Comparison of ENCODE assay signal across 14 mouse cellular contexts in genomic region chr4:64274291-64274960, GRCm38 (mm10).
DNase-seq lines count a peak whose midpoint lies in the region; ATAC-seq lines count a peak whose summit lies in the region.
"Had no signal": no experiment of that assay in that cellular context is flagged by ENCODE, and none has a peak within 500 bp of the region (broad histone marks: within the 10 kb centered on the region; RNA-seq: fewer than 3 reads in every experiment).

No protein-coding gene starts in this region.

- H3K27ac ChIP-seq in hindbrain, embryonic 15.5 days (replicated peaks), result no peak overlapping the region
- no peak overlapping the region for H3K27ac ChIP-seq in hindbrain, embryonic 11.5 days (ENCODE audit: low read depth, low read length)
- H3K27ac ChIP-seq in midbrain, embryonic 15.5 days, result no peak overlapping the region
- H3K27ac ChIP-seq in midbrain, embryonic 11.5 days (ENCODE audit: low read depth, low read length), result no peak overlapping the region
- no peak overlapping the region for H3K27ac ChIP-seq in neural tube, embryonic 15.5 days (replicated peaks)
- H3K27ac ChIP-seq: heart, embryonic 10.5 days; liver, embryonic 12.5 days had no signal

- H3K27me3 ChIP-seq in hindbrain, embryonic 15.5 days, result no peaks in the 10 kb centered on the region
- H3K27me3 ChIP-seq in hindbrain, embryonic 11.5 days (ENCODE audit: control insufficient read depth, insufficient read depth, low read length), result no peaks in the 10 kb centered on the region
- H3K27me3 ChIP-seq in midbrain, embryonic 15.5 days (replicated peaks), result no peaks in the 10 kb centered on the region
- H3K27me3 ChIP-seq in midbrain, embryonic 11.5 days (ENCODE audit: control insufficient read depth, insufficient read depth, low read length), result no peaks in the 10 kb centered on the region
- H3K27me3 ChIP-seq in neural tube, embryonic 15.5 days (replicated peaks), result no peaks in the 10 kb centered on the region
- H3K27me3 ChIP-seq: CH12.LX; liver, embryonic 12.5 days had no signal

- H3K4me2 ChIP-seq in hindbrain, embryonic 15.5 days, result no peak overlapping the region
- H3K4me2 ChIP-seq in hindbrain, embryonic 11.5 days (replicated peaks; ENCODE audit: low read depth, low read length), result no peak overlapping the region
- no peak overlapping the region for H3K4me2 ChIP-seq in midbrain, embryonic 15.5 days
- no peak overlapping the region for H3K4me2 ChIP-seq in midbrain, embryonic 11.5 days
- H3K4me2 ChIP-seq in neural tube, embryonic 15.5 days, result no peak overlapping the region
- H3K4me2 ChIP-seq: liver, embryonic 12.5 days had no signal

- no peak for DNase-seq in hindbrain, embryonic 11.5 days (ENCODE audit: low spot score)
- DNase-seq in midbrain, embryonic 11.5 days (ENCODE audit: low spot score, missing footprints), result no peak
- peak; percentile 20 for DNase-seq in cerebellum, adult 9-11 months
- no peak for DNase-seq in urinary bladder, adult 18-20 months (ENCODE audit: low spot score in 2 of 2)
- DNase-seq: gastrocnemius, postnatal 14 days; heart, postnatal 36 days; thymus, adult 2 months had no signal

- 66% methylated on average over 3 of the region's 3 CpGs for WGBS in hindbrain, embryonic 15.5 days
- 79% methylated on average over 3 of the region's 3 CpGs for WGBS in hindbrain, embryonic 11.5 days
- WGBS in midbrain, embryonic 15.5 days, result 85% methylated on average over 3 of the region's 3 CpGs
- 85% methylated on average over 3 of the region's 3 CpGs for WGBS in midbrain, embryonic 11.5 days
- WGBS in neural tube, embryonic 15.5 days, result 82% methylated on average over 3 of the region's 3 CpGs

- H3K9ac ChIP-seq in hindbrain, embryonic 15.5 days, result no peak overlapping the region
- no peak overlapping the region for H3K9ac ChIP-seq in hindbrain, embryonic 11.5 days (ENCODE audit: low read depth, low read length)
- H3K9ac ChIP-seq in midbrain, embryonic 15.5 days, result no peak overlapping the region
- no peak overlapping the region for H3K9ac ChIP-seq in midbrain, embryonic 11.5 days (ENCODE audit: low read length)
- H3K9ac ChIP-seq in neural tube, embryonic 15.5 days (replicated peaks), result no peak overlapping the region
- H3K9ac ChIP-seq: liver, embryonic 12.5 days had no signal

- peak; percentile 96 for ATAC-seq in hindbrain, embryonic 15.5 days (ENCODE audit: low FRiP score, low read depth)
- no peak for ATAC-seq in hindbrain, embryonic 11.5 days (ENCODE audit: low FRiP score)
- ATAC-seq in midbrain, embryonic 15.5 days (replicated peaks), result peak; percentile 69; the same call in 1 of the 2 replicates
- no peak for ATAC-seq in midbrain, embryonic 11.5 days (ENCODE audit: low FRiP score)
- ATAC-seq in neural tube, embryonic 15.5 days (ENCODE audit: low FRiP score), result peak; percentile 90
- ATAC-seq: liver, embryonic 12.5 days had no signal

- H3K4me3 ChIP-seq in hindbrain, embryonic 15.5 days, result no peak overlapping the region
- no peak overlapping the region for H3K4me3 ChIP-seq in hindbrain, embryonic 11.5 days (ENCODE audit: low read depth, low read length)
- H3K4me3 ChIP-seq in midbrain, embryonic 15.5 days, result no peak overlapping the region
- H3K4me3 ChIP-seq in midbrain, embryonic 11.5 days (ENCODE audit: low read depth, low read length), result no peak overlapping the region
- H3K4me3 ChIP-seq in neural tube, embryonic 15.5 days (replicated peaks), result no peak overlapping the region
- H3K4me3 ChIP-seq: heart, embryonic 10.5 days; liver, embryonic 12.5 days; myocyte had no signal

- no peaks in the 10 kb centered on the region for H3K4me1 ChIP-seq in hindbrain, embryonic 15.5 days (replicated peaks)
- H3K4me1 ChIP-seq in hindbrain, embryonic 11.5 days (replicated peaks; ENCODE audit: control insufficient read depth, insufficient read depth, low read length), result no peaks in the 10 kb centered on the region
- H3K4me1 ChIP-seq in midbrain, embryonic 15.5 days, result no peaks in the 10 kb centered on the region
- no peaks in the 10 kb centered on the region for H3K4me1 ChIP-seq in midbrain, embryonic 11.5 days (ENCODE audit: control insufficient read depth, insufficient read depth, low read length)
- no peaks in the 10 kb centered on the region; the same call in 1 of the 2 replicates for H3K4me1 ChIP-seq in neural tube, embryonic 15.5 days
- H3K4me1 ChIP-seq: heart, embryonic 10.5 days; liver, embryonic 12.5 days had no signal

- H3K9me3 ChIP-seq in hindbrain, embryonic 15.5 days, result no peaks in the 10 kb centered on the region
- no peaks in the 10 kb centered on the region for H3K9me3 ChIP-seq in hindbrain, embryonic 11.5 days (ENCODE audit: control insufficient read depth, low read length)
- no peaks in the 10 kb centered on the region for H3K9me3 ChIP-seq in midbrain, embryonic 15.5 days
- H3K9me3 ChIP-seq in midbrain, embryonic 11.5 days (ENCODE audit: control insufficient read depth, low read length), result no peaks in the 10 kb centered on the region
- H3K9me3 ChIP-seq in neural tube, embryonic 15.5 days (replicated peaks), result no peaks in the 10 kb centered on the region
- H3K9me3 ChIP-seq: heart, embryonic 10.5 days; liver, embryonic 12.5 days had no signal

- H3K36me3 ChIP-seq in hindbrain, embryonic 15.5 days, result no peaks in the 10 kb centered on the region
- H3K36me3 ChIP-seq in hindbrain, embryonic 11.5 days (ENCODE audit: control insufficient read depth, insufficient read depth, low read length), result no peaks in the 10 kb centered on the region
- no peaks in the 10 kb centered on the region for H3K36me3 ChIP-seq in midbrain, embryonic 15.5 days (replicated peaks)
- no peaks in the 10 kb centered on the region for H3K36me3 ChIP-seq in midbrain, embryonic 11.5 days (ENCODE audit: control insufficient read depth, insufficient read depth, low read length)
- H3K36me3 ChIP-seq in neural tube, embryonic 15.5 days, result no peaks in the 10 kb centered on the region
- H3K36me3 ChIP-seq: heart, embryonic 10.5 days; liver, embryonic 12.5 days had no signal

Comparison
In these comparisons a context has a peak if more than half of its experiments do, and no peak if none do; other contexts are left out.
1. ATAC-seq: peak in hindbrain, embryonic 15.5 days (single experiment), midbrain, embryonic 15.5 days (single experiment) and neural tube, embryonic 15.5 days (single experiment); none in hindbrain, embryonic 11.5 days (single experiment) and midbrain, embryonic 11.5 days (single experiment).